Mouse (Mus musculus): ENCODE measurements around the gene Exoc3l4. TPM values are rescaled to one million over a fixed set of nuclear protein-coding genes. Genes with fewer than 3 reads are reported as not detected.

Gene Exoc3l4
- polyA plus RNA-seq, 1 experiment from 2014 or later: 25.9 TPM

DNA sequence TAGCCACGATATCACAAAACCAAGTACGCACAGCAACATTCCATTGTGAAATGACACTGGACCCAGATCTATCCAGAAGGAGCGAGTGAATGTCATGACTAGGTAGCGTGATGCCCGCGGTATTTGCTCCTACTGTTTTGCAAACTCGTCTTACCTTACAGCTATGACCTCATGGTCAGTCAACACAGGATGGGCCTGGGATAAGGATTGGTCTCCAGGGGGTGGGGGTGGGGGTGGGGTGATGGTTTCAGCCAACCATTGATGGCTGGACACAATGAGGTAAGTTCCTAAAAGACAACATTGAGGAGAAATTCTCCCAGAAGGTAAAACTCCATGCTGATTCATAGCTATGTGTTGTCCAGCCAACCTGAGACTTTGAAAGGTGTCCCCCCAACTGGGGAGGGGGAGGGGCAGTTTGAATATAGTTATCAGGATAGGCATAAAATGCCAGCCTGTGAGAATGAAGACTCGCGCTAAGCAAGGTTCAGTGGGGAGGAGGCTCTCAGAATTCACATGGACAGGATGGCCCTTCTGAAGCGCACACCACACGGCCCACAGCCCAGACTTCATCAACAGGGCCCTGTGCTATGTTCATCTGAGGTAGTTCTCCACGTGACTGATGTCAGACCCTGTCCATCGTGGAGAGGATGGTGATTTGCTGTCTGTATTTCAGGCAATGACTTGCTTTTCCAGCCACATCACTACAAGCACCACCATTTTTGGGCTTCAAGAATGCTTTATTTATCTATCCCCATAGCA lies 30.8 kb upstream of the Exoc3l4 start:
- ATAC-seq (replicated peaks; ENCODE audit: low FRiP score, low read depth) (peak; percentile 33), DNase-seq (ENCODE audit: low spot score) (no peak)
- H3K4me2 ChIP-seq (ENCODE audit: low read length): no peak overlapping the region
- H3K27ac ChIP-seq: peak overlapping the region; percentile 73
- no peaks in the 10 kb centered on the region for H3K27me3 ChIP-seq (ENCODE audit: insufficient read depth, low read length)
- no peaks in the 10 kb centered on the region for H3K9me3 ChIP-seq (replicated peaks; ENCODE audit: low read length)
- peaks cover 6% of the 10 kb centered on the region for H3K4me1 ChIP-seq (replicated peaks; ENCODE audit: insufficient read depth, low read length)
- no peak overlapping the region for H3K4me3 ChIP-seq (replicated peaks; ENCODE audit: low read depth, low read length)
- H3K9ac ChIP-seq (ENCODE audit: low read depth, low read length): no peak overlapping the region
- WGBS: 74% methylated on average over 13 of the region's 13 CpGs
- no peak for TF ChIP-seq CTCF (IDR thresholded peaks at IDR 0.05; ENCODE audit: low read depth)
- no peaks in the 10 kb centered on the region for H3K36me3 ChIP-seq (ENCODE audit: insufficient read depth, low read length)

- WGBS: 32% methylated on average over 8 of the region's 8 CpGs
- Histone ChIP-seq H3K4me3 (replicated peaks; ENCODE audit: low read depth, low read length) (no peak overlapping the region), H3K9me3 (replicated peaks; ENCODE audit: low read length) (no peaks in the 10 kb centered on the region), H3K36me3 (ENCODE audit: insufficient read depth, low read length) (no peaks in the 10 kb centered on the region), H3K27ac (peak overlapping the region; percentile 73), H3K4me2 (ENCODE audit: low read length) (no peak overlapping the region), H3K27me3 (ENCODE audit: insufficient read depth, low read length) (no peaks in the 10 kb centered on the region), H3K4me1 (replicated peaks; ENCODE audit: insufficient read depth, low read length) (peaks cover 6% of the 10 kb centered on the region), H3K9ac (ENCODE audit: low read depth, low read length) (no peak overlapping the region)
- no peak for TF ChIP-seq CTCF (IDR thresholded peaks at IDR 0.05; ENCODE audit: low read depth)
- peak; percentile 81 for DNase-seq (ENCODE audit: low spot score)
- peak; percentile 91 for ATAC-seq (replicated peaks; ENCODE audit: low FRiP score, low read depth)
These were observed 30.1 kb upstream of the Exoc3l4 start for GRCm38 (mm10) chr12:111386642-111387120.

DNA sequence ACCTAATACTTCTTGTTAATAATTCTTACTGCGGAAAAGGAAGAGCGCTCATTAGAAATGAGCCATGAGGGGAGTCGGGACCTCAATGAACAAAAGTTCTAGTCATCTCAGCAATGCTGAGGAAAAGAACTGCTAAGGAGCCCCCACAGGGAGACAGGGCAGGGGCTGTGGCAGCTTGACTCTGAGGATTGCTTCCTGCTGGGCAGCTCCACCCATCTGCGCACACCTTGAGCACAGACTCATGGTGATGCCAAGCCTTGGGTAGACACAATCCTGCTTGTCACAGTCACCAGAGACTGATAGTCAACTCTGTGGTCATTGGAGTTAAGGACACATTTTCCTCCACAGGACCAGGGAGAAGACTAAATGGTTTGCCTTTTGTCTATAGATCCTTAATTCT lies 29.7 kb upstream of the Exoc3l4 start:
- Histone ChIP-seq H3K27ac (peak overlapping the region; percentile 73; the same call in 1 of the 2 replicates), H3K4me3 (replicated peaks; ENCODE audit: low read depth, low read length) (no peak overlapping the region), H3K4me1 (replicated peaks; ENCODE audit: insufficient read depth, low read length) (peaks cover 6% of the 10 kb centered on the region), H3K9ac (ENCODE audit: low read depth, low read length) (no peak overlapping the region), H3K27me3 (ENCODE audit: insufficient read depth, low read length) (no peaks in the 10 kb centered on the region), H3K4me2 (ENCODE audit: low read length) (no peak overlapping the region), H3K9me3 (replicated peaks; ENCODE audit: low read length) (no peaks in the 10 kb centered on the region), H3K36me3 (ENCODE audit: insufficient read depth, low read length) (no peaks in the 10 kb centered on the region)
- DNase-seq (ENCODE audit: low spot score) (no peak), ATAC-seq (replicated peaks; ENCODE audit: low FRiP score, low read depth) (no peak)
- no peak for TF ChIP-seq CTCF (IDR thresholded peaks at IDR 0.05; ENCODE audit: low read depth)
- WGBS: 79% methylated on average over 4 of the region's 4 CpGs

- Histone ChIP-seq H3K36me3 (ENCODE audit: insufficient read depth, low read length) (no peaks in the 10 kb centered on the region), H3K9me3 (replicated peaks; ENCODE audit: low read length) (no peaks in the 10 kb centered on the region), H3K4me1 (replicated peaks; ENCODE audit: insufficient read depth, low read length) (no peaks in the 10 kb centered on the region), H3K27ac (no peak overlapping the region), H3K4me2 (ENCODE audit: low read length) (no peak overlapping the region), H3K27me3 (ENCODE audit: insufficient read depth, low read length) (no peaks in the 10 kb centered on the region), H3K4me3 (replicated peaks; ENCODE audit: low read depth, low read length) (no peak overlapping the region), H3K9ac (ENCODE audit: low read depth, low read length) (no peak overlapping the region)
- DNase-seq (ENCODE audit: low spot score) (no peak), ATAC-seq (replicated peaks; ENCODE audit: low FRiP score, low read depth) (no peak)
- no peak for TF ChIP-seq CTCF (IDR thresholded peaks at IDR 0.05; ENCODE audit: low read depth)
- WGBS: 90% methylated on average over 6 of the region's 6 CpGs
These were observed 22.8 kb upstream of the Exoc3l4 start for GRCm38 (mm10) chr12:111394008-111394407.

DNA sequence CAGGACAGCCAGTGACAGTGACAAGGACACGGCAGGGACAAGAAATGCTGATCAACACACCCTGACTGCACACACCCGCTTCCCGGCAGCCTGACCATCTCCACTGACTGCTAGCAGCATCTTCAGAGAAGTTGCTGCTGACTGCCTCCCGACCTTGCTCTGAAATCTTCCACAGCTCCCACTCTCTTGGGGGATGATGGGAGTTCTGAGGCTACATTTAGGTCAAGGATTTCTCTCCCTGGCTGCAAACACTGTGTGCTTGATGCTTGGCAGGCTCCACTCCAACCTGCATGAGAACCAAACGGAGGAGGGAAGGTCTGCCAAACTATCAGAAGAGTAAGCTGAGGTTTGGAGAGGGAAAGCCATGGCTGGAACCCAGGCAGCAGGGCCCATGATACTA lies 19.8 kb upstream of the Exoc3l4 start:
- H3K4me1 ChIP-seq (replicated peaks; ENCODE audit: insufficient read depth, low read length): 0 out of 2 replicates have a peak, but pooled peaks cover 3% of the 10 kb centered on the region
- ATAC-seq (replicated peaks; ENCODE audit: low FRiP score, low read depth) (no peak), DNase-seq (ENCODE audit: low spot score) (no peak)
- no peak for TF ChIP-seq CTCF (IDR thresholded peaks at IDR 0.05; ENCODE audit: low read depth)
- no peaks in the 10 kb centered on the region for H3K36me3 ChIP-seq (ENCODE audit: insufficient read depth, low read length)
- WGBS: 62% methylated on average over 5 of the region's 5 CpGs
- H3K27ac ChIP-seq: no peak overlapping the region
- no peak overlapping the region for H3K9ac ChIP-seq (ENCODE audit: low read depth, low read length)
- no peaks in the 10 kb centered on the region for H3K27me3 ChIP-seq (ENCODE audit: insufficient read depth, low read length)
- no peaks in the 10 kb centered on the region for H3K9me3 ChIP-seq (replicated peaks; ENCODE audit: low read length)
- no peak overlapping the region for H3K4me2 ChIP-seq (ENCODE audit: low read length)
- H3K4me3 ChIP-seq (replicated peaks; ENCODE audit: low read depth, low read length): no peak overlapping the region

GRCm38 (mm10) chr12:111401454-111402184 lies 15.2 kb upstream of the Exoc3l4 start:
- WGBS: 19% methylated on average over 15 of the region's 15 CpGs
- DNase-seq (ENCODE audit: low spot score) (peak; percentile 95), ATAC-seq (replicated peaks; ENCODE audit: low FRiP score, low read depth) (peak; percentile 37; the same call in 1 of the 2 replicates)
- Histone ChIP-seq H3K36me3 (ENCODE audit: insufficient read depth, low read length) (no peaks in the 10 kb centered on the region), H3K27me3 (ENCODE audit: insufficient read depth, low read length) (0 out of 2 replicates have a peak, but pooled peaks cover 6% of the 10 kb centered on the region), H3K4me1 (replicated peaks; ENCODE audit: insufficient read depth, low read length) (peaks cover 5% of the 10 kb centered on the region), H3K4me3 (replicated peaks; ENCODE audit: low read depth, low read length) (no peak overlapping the region), H3K9ac (ENCODE audit: low read depth, low read length) (no peak overlapping the region), H3K9me3 (replicated peaks; ENCODE audit: low read length) (no peaks in the 10 kb centered on the region), H3K4me2 (ENCODE audit: low read length) (no peak overlapping the region), H3K27ac (no peak overlapping the region)
- peak; percentile 96 for TF ChIP-seq CTCF (IDR thresholded peaks at IDR 0.05; ENCODE audit: low read depth)

All from kidney, postnatal 0 days (tissue).